Mouse (Mus musculus): ENCODE measurements around the gene Clip3. TPM values are rescaled to one million over a fixed set of nuclear protein-coding genes. Genes with fewer than 3 reads are reported as not detected.

Gene Clip3
- 74.3 and 87.2 TPM in 2 replicates for polyA plus RNA-seq (2016; fragmentation: Nextera tagmentation; extraction: Ambion mirVana)

GRCm38 (mm10) chr7:30291215-30292131 lies at the start of gene Clip3:
Clip3 (plus strand) TSS chr7:30291728.
- peaks cover 28% of the 10 kb centered on the region for H3K4me1 ChIP-seq
- peak within 1 kb of the TSS; percentile 75 for H3K4me3 ChIP-seq
- ATAC-seq (ENCODE audit: low FRiP score, low read depth), result peak; percentile 83
- peak within 1 kb of the TSS; percentile 93 for H3K4me2 ChIP-seq (replicated peaks)
- H3K36me3 ChIP-seq, result peaks cover 26% of the 10 kb centered on the region
- WGBS, result 7% methylated on average over 35 of the region's 35 CpGs
- H3K9me3 ChIP-seq, result no peaks in the 10 kb centered on the region
- no peak within 1 kb of the TSS for H3K27ac ChIP-seq
- no peaks in the 10 kb centered on the region for H3K27me3 ChIP-seq (replicated peaks)
- H3K9ac ChIP-seq, result peak within 1 kb of the TSS; percentile 91

DNA sequence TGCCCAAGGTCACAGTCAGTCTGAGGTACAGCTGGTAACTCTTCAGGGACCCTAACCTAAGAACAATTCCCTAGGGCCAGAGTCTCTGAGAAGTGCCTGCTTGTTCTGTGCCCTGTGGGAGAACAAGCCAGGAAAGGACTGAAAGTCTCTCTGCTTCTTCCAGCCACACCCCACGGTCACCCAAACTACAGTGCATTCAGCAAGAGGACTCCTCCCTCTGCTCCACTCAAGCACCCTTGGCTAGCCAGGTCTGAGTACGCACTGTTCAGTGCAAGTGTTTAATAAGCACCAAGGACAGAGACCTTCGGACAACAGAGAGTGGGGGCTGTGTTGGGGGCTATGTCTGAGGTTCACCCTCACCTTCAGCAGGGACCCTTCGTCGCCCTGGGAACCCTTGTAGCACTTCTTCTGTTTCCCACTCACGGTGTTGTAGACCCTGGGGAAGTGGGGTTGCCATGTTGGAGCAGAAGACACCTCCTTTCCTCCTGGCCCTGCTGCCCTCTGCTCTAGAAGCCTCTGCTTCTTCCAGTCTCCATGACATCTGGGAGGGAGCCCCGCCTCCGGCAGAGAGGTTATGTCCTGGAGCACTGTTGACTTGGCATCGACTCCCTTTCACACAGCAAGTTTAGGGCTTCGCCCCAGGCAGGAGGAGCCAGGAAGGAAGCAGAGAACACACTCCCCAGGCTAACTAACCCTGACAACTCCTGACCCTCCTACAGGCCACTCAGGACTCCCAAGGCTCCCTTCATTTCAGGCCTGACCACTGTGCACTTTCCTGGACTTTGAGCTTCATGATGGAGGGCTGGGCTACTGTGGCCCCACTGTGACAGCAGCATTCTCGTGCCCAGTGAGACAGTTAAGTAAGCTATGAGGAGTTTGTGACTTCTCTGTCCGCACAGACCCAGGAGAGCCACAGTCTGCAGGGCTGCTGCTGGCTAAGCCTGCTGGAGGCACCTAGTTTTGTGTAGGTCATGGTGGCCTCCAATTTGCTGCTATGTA lies 39.3 kb upstream of the Clip3 start:
- WGBS, result 92% methylated on average over 12 of the region's 12 CpGs

GRCm38 (mm10) chr7:30265041-30265440 lies 26.5 kb upstream of the Clip3 start:
- H3K4me2 ChIP-seq (replicated peaks), result no peak overlapping the region
- peaks cover 28% of the 10 kb centered on the region for H3K36me3 ChIP-seq
- WGBS, result 83% methylated on average over 2 of the region's 2 CpGs
- H3K4me1 ChIP-seq, result no peaks in the 10 kb centered on the region
- H3K9me3 ChIP-seq, result no peaks in the 10 kb centered on the region
- no peak overlapping the region for H3K9ac ChIP-seq
- ATAC-seq (ENCODE audit: low FRiP score, low read depth), result no peak
- no peak overlapping the region for H3K4me3 ChIP-seq
- H3K27ac ChIP-seq, result no peak overlapping the region
- H3K27me3 ChIP-seq (replicated peaks), result no peaks in the 10 kb centered on the region

More for the DNA sequence above, 39.3 kb upstream of the Clip3 start:
- Histone ChIP-seq H3K4me1 (no peaks in the 10 kb centered on the region), H3K4me2 (replicated peaks) (no peak overlapping the region), H3K27me3 (replicated peaks) (no peaks in the 10 kb centered on the region), H3K4me3 (no peak overlapping the region), H3K9ac (no peak overlapping the region), H3K36me3 (peaks cover 3% of the 10 kb centered on the region), H3K27ac (no peak overlapping the region), H3K9me3 (no peaks in the 10 kb centered on the region)
- ATAC-seq (ENCODE audit: low FRiP score, low read depth), result no peak

DNA sequence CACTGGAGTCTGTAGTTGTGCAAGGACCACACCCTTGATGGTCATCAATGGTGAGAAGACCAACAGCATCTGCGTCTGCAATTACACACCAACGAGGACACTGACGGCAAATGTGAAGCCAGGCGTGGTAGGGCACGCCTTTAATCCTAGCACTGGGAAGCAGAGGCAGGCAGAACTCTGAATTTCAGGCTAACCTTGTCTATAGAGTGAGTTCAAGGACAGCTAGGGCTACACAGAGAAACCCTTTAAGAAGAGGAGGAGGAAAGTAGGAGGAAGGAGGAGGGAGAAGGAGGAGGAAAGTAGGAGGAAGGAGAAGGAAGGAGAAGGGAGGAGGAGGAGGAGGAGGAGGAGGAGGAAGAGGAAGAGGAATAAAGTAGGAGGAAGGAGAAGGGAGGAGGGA lies 26.0 kb upstream of the Clip3 start:
- 93% methylated on average over 5 of the region's 5 CpGs for WGBS
- Histone ChIP-seq H3K36me3 (peaks cover 30% of the 10 kb centered on the region), H3K4me1 (no peaks in the 10 kb centered on the region), H3K9ac (no peak overlapping the region), H3K4me3 (no peak overlapping the region), H3K27ac (no peak overlapping the region), H3K4me2 (replicated peaks) (no peak overlapping the region), H3K27me3 (replicated peaks) (no peaks in the 10 kb centered on the region), H3K9me3 (no peaks in the 10 kb centered on the region)
- ATAC-seq (ENCODE audit: low FRiP score, low read depth), result no peak

GRCm38 (mm10) chr7:30265935-30266334 lies 25.6 kb upstream of the Clip3 start:
- Histone ChIP-seq H3K9ac (no peak overlapping the region), H3K4me1 (no peaks in the 10 kb centered on the region), H3K4me2 (replicated peaks) (no peak overlapping the region), H3K27ac (no peak overlapping the region), H3K4me3 (no peak overlapping the region), H3K27me3 (replicated peaks) (no peaks in the 10 kb centered on the region), H3K36me3 (peaks cover 30% of the 10 kb centered on the region), H3K9me3 (no peaks in the 10 kb centered on the region)
- no peak for ATAC-seq (ENCODE audit: low FRiP score, low read depth)
- WGBS, result 88% methylated on average over 7 of the region's 7 CpGs

DNA sequence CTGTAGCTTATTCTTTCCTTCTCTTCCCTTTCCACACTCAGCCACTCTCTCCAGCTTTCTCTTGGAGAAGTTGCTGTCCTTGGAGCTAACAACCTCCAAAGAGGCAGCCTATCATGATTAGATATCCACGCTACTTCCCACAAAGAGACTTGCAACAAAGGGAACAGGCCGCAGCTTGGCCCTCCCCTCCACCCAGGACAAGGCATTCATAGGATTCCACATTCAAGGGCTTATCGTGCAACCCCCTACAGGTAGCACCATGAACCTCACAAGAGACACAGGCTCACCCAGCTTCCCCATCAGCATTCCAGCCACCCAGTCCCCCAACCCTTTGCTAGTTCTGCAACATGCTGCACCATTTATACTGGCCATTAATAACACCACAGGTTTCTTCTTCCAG lies 24.7 kb upstream of the Clip3 start:
- H3K36me3 ChIP-seq, result peaks cover 27% of the 10 kb centered on the region
- H3K4me2 ChIP-seq (replicated peaks), result no peak overlapping the region
- no peak overlapping the region for H3K4me3 ChIP-seq
- no peaks in the 10 kb centered on the region for H3K27me3 ChIP-seq (replicated peaks)
- no peak overlapping the region for H3K9ac ChIP-seq
- no peak for ATAC-seq (ENCODE audit: low FRiP score, low read depth)
- no peaks in the 10 kb centered on the region for H3K4me1 ChIP-seq
- 90% methylated on average over 3 of the region's 3 CpGs for WGBS
- H3K27ac ChIP-seq, result no peak overlapping the region
- no peaks in the 10 kb centered on the region for H3K9me3 ChIP-seq

GRCm38 (mm10) chr7:30269641-30270040 lies 21.9 kb upstream of the Clip3 start:
- Histone ChIP-seq H3K27me3 (replicated peaks) (no peaks in the 10 kb centered on the region), H3K4me1 (no peaks in the 10 kb centered on the region), H3K9me3 (no peaks in the 10 kb centered on the region), H3K4me2 (replicated peaks) (no peak overlapping the region), H3K4me3 (no peak overlapping the region), H3K9ac (no peak overlapping the region), H3K27ac (no peak overlapping the region), H3K36me3 (peaks cover 23% of the 10 kb centered on the region)
- WGBS, result 93% methylated on average over 4 of the region's 4 CpGs
- ATAC-seq (ENCODE audit: low FRiP score, low read depth), result no peak

DNA sequence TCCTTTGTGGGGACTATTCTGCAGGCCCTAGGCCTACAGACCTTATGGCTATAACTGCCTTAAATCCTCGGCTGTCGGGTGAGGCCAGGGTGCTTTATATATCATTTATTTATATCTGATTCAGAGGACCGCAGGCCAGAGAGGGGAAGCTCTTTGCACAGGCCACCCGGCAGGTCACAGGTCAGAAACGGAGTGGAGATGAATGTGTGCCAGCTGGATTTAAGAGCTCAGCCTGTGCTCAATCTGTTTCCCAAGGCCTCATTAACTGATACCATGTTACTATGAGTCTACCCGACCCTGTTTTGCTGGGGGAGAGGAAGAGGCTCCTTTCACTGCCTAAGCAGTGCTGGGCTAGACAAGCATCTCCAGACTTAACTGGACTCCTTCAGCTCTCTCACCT lies 17.1 kb upstream of the Clip3 start:
- Histone ChIP-seq H3K27ac (no peak overlapping the region), H3K4me1 (peaks cover 3% of the 10 kb centered on the region; the same call in 1 of the 2 replicates), H3K9ac (no peak overlapping the region), H3K36me3 (peaks cover 15% of the 10 kb centered on the region), H3K4me3 (no peak overlapping the region), H3K27me3 (replicated peaks) (no peaks in the 10 kb centered on the region), H3K9me3 (no peaks in the 10 kb centered on the region), H3K4me2 (replicated peaks) (no peak overlapping the region)
- ATAC-seq (ENCODE audit: low FRiP score, low read depth), result no peak
- 82% methylated on average over 6 of the region's 6 CpGs for WGBS

GRCm38 (mm10) chr7:30278911-30279310 lies 12.6 kb upstream of the Clip3 start:
- H3K9me3 ChIP-seq, result no peaks in the 10 kb centered on the region
- WGBS, result 55% methylated on average over 2 of the region's 2 CpGs
- no peak overlapping the region for H3K9ac ChIP-seq
- H3K4me2 ChIP-seq (replicated peaks), result peak overlapping the region; percentile 92
- no peak overlapping the region for H3K4me3 ChIP-seq
- no peak for ATAC-seq (ENCODE audit: low FRiP score, low read depth)
- peaks cover 6% of the 10 kb centered on the region; the same call in 1 of the 2 replicates for H3K4me1 ChIP-seq
- H3K27ac ChIP-seq, result no peak overlapping the region
- H3K36me3 ChIP-seq, result no peaks in the 10 kb centered on the region; the same call in 1 of the 2 replicates
- H3K27me3 ChIP-seq (replicated peaks), result no peaks in the 10 kb centered on the region

GRCm38 (mm10) chr7:30279536-30279935 lies 12.0 kb upstream of the Clip3 start:
- under 1% methylated on average over 6 of the region's 6 CpGs for WGBS
- no peaks in the 10 kb centered on the region for H3K27me3 ChIP-seq (replicated peaks)
- H3K9ac ChIP-seq, result no peak overlapping the region
- peaks cover 6% of the 10 kb centered on the region; the same call in 1 of the 2 replicates for H3K4me1 ChIP-seq
- peak overlapping the region; percentile 66 for H3K4me3 ChIP-seq
- peak overlapping the region; percentile 92 for H3K4me2 ChIP-seq (replicated peaks)
- no peak overlapping the region for H3K27ac ChIP-seq
- H3K9me3 ChIP-seq, result no peaks in the 10 kb centered on the region
- no peak for ATAC-seq (ENCODE audit: low FRiP score, low read depth)
- no peaks in the 10 kb centered on the region; the same call in 1 of the 2 replicates for H3K36me3 ChIP-seq

GRCm38 (mm10) chr7:30279951-30280669 lies 11.4 kb upstream of the Clip3 start, which contains the start of the genes Thap8 and Wdr62:
Thap8 (plus strand) TSS chr7:30280094.
Wdr62 (minus strand) TSS chr7:30280419.
- H3K9ac ChIP-seq, result peak within 1 kb of the TSS; percentile 56
- under 1% methylated on average over 49 of the region's 49 CpGs for WGBS
- peak; percentile 96 for ATAC-seq (ENCODE audit: low FRiP score, low read depth)

More at GRCm38 (mm10) chr7:30279951-30280669, 11.4 kb upstream of the Clip3 start, which contains the start of the genes Thap8 and Wdr62:
- Histone ChIP-seq H3K27me3 (replicated peaks) (no peaks in the 10 kb centered on the region), H3K4me2 (replicated peaks) (peak within 1 kb of the TSS; percentile 92), H3K27ac (peak within 1 kb of the TSS; percentile 85), H3K4me1 (peaks cover 6% of the 10 kb centered on the region; the same call in 1 of the 2 replicates), H3K9me3 (no peaks in the 10 kb centered on the region), H3K4me3 (peak within 1 kb of the TSS; percentile 66), H3K36me3 (no peaks in the 10 kb centered on the region; the same call in 1 of the 2 replicates)

Data from neural tube, embryonic 12.5 days (tissue).